Mouse (Mus musculus) bone marrow macrophage, adult 2 months (primary cell): Measurements from ENCODE around the gene Cdk20. TPM values are rescaled to one million over a fixed set of nuclear protein-coding genes. Genes with fewer than 3 reads are reported as not detected.
"Not testable (repeated sequence)": the region's sequence is repeated elsewhere in the genome, so short reads cannot be mapped to it uniquely, and the experiment has no call there.

Experiments used
- H3K27ac ChIP-seq: 2 replicates; pipeline ENCODE4 v1.5.1; 2012; ENCODE audit warnings: low read depth, low read length; ENCODE audit not compliant: insufficient read depth
- H3K4me1 ChIP-seq: 2 replicates; pipeline ENCODE4 v1.6.1; 2012; ENCODE audit warnings: low read length; ENCODE audit not compliant: control insufficient read depth, insufficient read depth
- H3K4me3 ChIP-seq: 2 replicates; pipeline ENCODE4 v1.5.1; 2012; ENCODE audit warnings: mild to moderate bottlenecking, low read length, moderate library complexity; ENCODE audit not compliant: insufficient read depth
- CTCF ChIP-seq: IDR thresholded peaks from 2 replicates; pipeline ENCODE4 v1.5.1; 2012; ENCODE audit warnings: low read depth, mild to moderate bottlenecking, low read length, moderate library complexity
- POLR2A ChIP-seq: IDR thresholded peaks from 2 replicates; pipeline ENCODE4 v1.6.1; 2012; ENCODE audit warnings: mild to moderate bottlenecking, low read depth, low read length, borderline replicate concordance
- polyA plus RNA-seq: library from polyadenylated mRNA; stranded (reverse); fragments of >200 nt; gene quantifications from 2 replicates; pipeline ENCODE4 v1.2.4, GENCODE M21; 2012; ENCODE audit not compliant: missing spikeins, insufficient read depth, insufficient read length

Cdk20 gene
- polyA plus RNA-seq, 1 experiment, result 47.8 TPM

- TF ChIP-seq POLR2A, result no peak
- no peak for TF ChIP-seq CTCF
- H3K4me1 ChIP-seq, result no peaks in the 10 kb centered on the region
Measured at GRCm38 (mm10) chr13:64445254-64445920, 13.3 kb downstream of the Cdk20 start.

GRCm38 (mm10) chr13:64447947-64448346 lies 15.8 kb downstream of the Cdk20 start:
- Histone ChIP-seq H3K27ac (no peak overlapping the region), H3K4me3 (no peak overlapping the region)

More at GRCm38 (mm10) chr13:64445254-64445920, 13.3 kb downstream of the Cdk20 start:
- Histone ChIP-seq H3K4me3 (no peak overlapping the region), H3K27ac (no peak overlapping the region)

GRCm38 (mm10) chr13:64448729-64449128 lies 16.6 kb downstream of the Cdk20 start:
- H3K27ac ChIP-seq, result no peak overlapping the region
- H3K4me3 ChIP-seq, result no peak overlapping the region
- TF ChIP-seq POLR2A, result no peak
- no peak for TF ChIP-seq CTCF
- H3K4me1 ChIP-seq, result no peaks in the 10 kb centered on the region

More at GRCm38 (mm10) chr13:64447947-64448346, 15.8 kb downstream of the Cdk20 start:
- no peaks in the 10 kb centered on the region for H3K4me1 ChIP-seq
- TF ChIP-seq POLR2A (no peak), CTCF (no peak)

GRCm38 (mm10) chr13:64450001-64450794 lies 18.1 kb downstream of the Cdk20 start:
- Histone ChIP-seq H3K4me3 (no peak overlapping the region), H3K4me1 (no peaks in the 10 kb centered on the region), H3K27ac (no peak overlapping the region)
- TF ChIP-seq POLR2A, result no peak
- TF ChIP-seq CTCF, result no peak

- H3K27ac ChIP-seq, H3K4me1 ChIP-seq, H3K4me3 ChIP-seq: not testable (repeated sequence)
Measured at GRCm38 (mm10) chr13:64457225-64457978, 25.3 kb downstream of the Cdk20 start.

- no peak overlapping the region for H3K4me3 ChIP-seq
- H3K4me1 ChIP-seq, result peaks cover 3% of the 10 kb centered on the region; the same call in 1 of the 2 replicates
- no peak overlapping the region for H3K27ac ChIP-seq
- TF ChIP-seq CTCF (no peak), POLR2A (no peak)
Measured at GRCm38 (mm10) chr13:64458181-64458580, 26.1 kb downstream of the Cdk20 start.

- no peak for TF ChIP-seq CTCF
- no peak for TF ChIP-seq POLR2A
- no peak overlapping the region for H3K27ac ChIP-seq
- no peaks in the 10 kb centered on the region for H3K4me1 ChIP-seq
- no peak overlapping the region for H3K4me3 ChIP-seq
Measured at GRCm38 (mm10) chr13:64462581-64462980, 30.5 kb downstream of the Cdk20 start.

- Histone ChIP-seq H3K27ac (no peak overlapping the region), H3K4me3 (no peak overlapping the region), H3K4me1 (no peaks in the 10 kb centered on the region)
- TF ChIP-seq CTCF, result no peak
- TF ChIP-seq POLR2A, result no peak
Measured at GRCm38 (mm10) chr13:64465166-64465565, 33.1 kb downstream of the Cdk20 start.

GRCm38 (mm10) chr13:64467886-64468285 lies 35.8 kb downstream of the Cdk20 start:
- H3K4me3 ChIP-seq, result no peak overlapping the region
- no peaks in the 10 kb centered on the region for H3K4me1 ChIP-seq
- H3K27ac ChIP-seq, result no peak overlapping the region
- no peak for TF ChIP-seq CTCF
- TF ChIP-seq POLR2A, result no peak
